Comparison of ENCODE assay signal across 35 mouse cellular contexts in the genomic region with DNA sequence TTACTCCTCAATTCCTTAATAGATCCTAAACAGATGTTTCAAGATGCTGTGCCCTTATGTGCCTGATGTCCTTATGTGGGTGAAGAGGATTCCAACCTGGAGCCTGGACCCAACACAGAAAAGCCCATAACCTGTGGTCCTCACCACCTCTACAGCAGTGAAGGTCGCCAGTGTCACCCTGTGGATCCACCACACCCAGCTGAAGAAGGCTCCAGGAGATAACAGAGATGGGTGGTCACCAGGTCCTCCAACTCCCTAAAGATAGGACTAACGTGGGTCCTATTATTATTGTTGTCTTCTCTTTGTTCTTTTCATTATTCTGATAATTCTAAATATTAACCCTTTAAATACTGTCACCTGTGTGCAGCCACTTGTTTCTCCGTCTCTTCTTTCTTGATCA. TPM values are rescaled to one million over a fixed set of nuclear protein-coding genes. Genes with fewer than 3 reads are reported as not detected.
"Had no signal": no experiment of that assay in that cellular context is flagged by ENCODE, and none has a peak within 500 bp of the region (broad histone marks: within the 10 kb centered on the region; RNA-seq: fewer than 3 reads in every experiment).

No protein-coding gene starts in this region.

- H3K4me1 ChIP-seq: limb, embryonic 12.5 days; limb, embryonic 15.5 days; midbrain, embryonic 10.5 days; midbrain, embryonic 13.5 days; neural tube, embryonic 13.5 days had no signal

- ATAC-seq: hindbrain, postnatal 0 days; inflammation-experienced regulatory T-cells, adult 6 months; intestine, postnatal 0 days; midbrain, embryonic 13.5 days; midbrain, embryonic 16.5 days had no signal

- H3K27me3 ChIP-seq: limb, embryonic 12.5 days; limb, embryonic 15.5 days; midbrain, embryonic 13.5 days; neural tube, embryonic 13.5 days had no signal

- H3K9ac ChIP-seq: limb, embryonic 12.5 days; limb, embryonic 15.5 days; midbrain, embryonic 13.5 days; neural tube, embryonic 13.5 days had no signal

- H3K27ac ChIP-seq: hindbrain, postnatal 0 days; kidney, postnatal 0 days; layer of hippocampus, adult 2 months; left cerebral cortex, adult 2 months; limb, embryonic 12.5 days; limb, embryonic 15.5 days; midbrain, embryonic 10.5 days; midbrain, embryonic 13.5 days; neural tube, embryonic 13.5 days; stomach, postnatal 0 days had no signal

- H3K4me2 ChIP-seq: limb, embryonic 12.5 days; limb, embryonic 15.5 days; midbrain, embryonic 13.5 days; neural tube, embryonic 13.5 days had no signal

- H3K4me3 ChIP-seq: layer of hippocampus, adult 2 months; left cerebral cortex, adult 2 months; limb, embryonic 12.5 days; limb, embryonic 15.5 days; midbrain, embryonic 10.5 days; midbrain, embryonic 13.5 days; myocyte; neural tube, embryonic 13.5 days had no signal

- H3K9me3 ChIP-seq: limb, embryonic 15.5 days; midbrain, embryonic 10.5 days; neural tube, embryonic 13.5 days had no signal

- DNase-seq: kidney, adult 2 months; kidney, postnatal 25 days; layer of hippocampus, adult 9-11 months; lung, adult 2 months; lung, postnatal 14 days; lung, postnatal 4 days; retina, postnatal 1 day; right cerebral cortex, postnatal 25 days; spleen, adult 18-20 months; thymus, postnatal 25 days had no signal

RNA-seq across cellular contexts. Expression of a gene that starts 38.2 kb away (rescaled TPM):
- total RNA-seq: hindbrain, postnatal 0 days; layer of hippocampus, adult 2 months; layer of hippocampus, postnatal 25 days; left cerebral cortex, adult 2 months; left cerebral cortex, postnatal 10 days; left cerebral cortex, postnatal 36 days; megakaryocyte, adult 5-6 weeks; monocyte, adult 5-6 weeks; neutrophil, adult 5-6 weeks had no signal
- polyA plus RNA-seq: hindbrain, postnatal 0 days; intestine, postnatal 0 days; kidney, adult 2 months; kidney, embryonic 14.5 days; large intestine, adult 2 months; limb, embryonic 15.5 days; lung, adult 2 months; lung, embryonic 16.5 days; midbrain, embryonic 10.5 days; midbrain, embryonic 13.5 days; midbrain, embryonic 16.5 days; neural tube, embryonic 13.5 days; stomach, embryonic 14.5 days; stomach, postnatal 0 days; thymus, postnatal 0 days had no signal
